Mouse (Mus musculus) granulocyte monocyte progenitor cell, adult 5-6 weeks (primary cell): ENCODE data around the gene Slc41a2. TPM values are rescaled to one million over a fixed set of nuclear protein-coding genes. Genes with fewer than 3 reads are reported as not detected.

ENCODE experiments used
- ATAC-seq: replicated peaks from 2 replicates; pipeline ENCODE4 v1.8.0; 2016; ENCODE audit warnings: mild to moderate bottlenecking, moderate TSS enrichment, inconsistent platforms; ENCODE audit not compliant: poor library complexity, severe bottlenecking
- total RNA-seq, 2 experiments: library from RNA; stranded (forward) in 1 of 2; stranded (reverse) in 1 of 2; fragments of 200-712, 200-1000 nt in 1 of 2; fragments of >200 nt in 1 of 2; fragmentation: Nextera tagmentation in 1 of 2; gene quantifications; 2 replicates each; pipeline ENCODE4 v1.2.3; 2014 to 2017

Slc41a2 gene
- total RNA-seq, 2 experiments from 2014 or later = not detected

DNA sequence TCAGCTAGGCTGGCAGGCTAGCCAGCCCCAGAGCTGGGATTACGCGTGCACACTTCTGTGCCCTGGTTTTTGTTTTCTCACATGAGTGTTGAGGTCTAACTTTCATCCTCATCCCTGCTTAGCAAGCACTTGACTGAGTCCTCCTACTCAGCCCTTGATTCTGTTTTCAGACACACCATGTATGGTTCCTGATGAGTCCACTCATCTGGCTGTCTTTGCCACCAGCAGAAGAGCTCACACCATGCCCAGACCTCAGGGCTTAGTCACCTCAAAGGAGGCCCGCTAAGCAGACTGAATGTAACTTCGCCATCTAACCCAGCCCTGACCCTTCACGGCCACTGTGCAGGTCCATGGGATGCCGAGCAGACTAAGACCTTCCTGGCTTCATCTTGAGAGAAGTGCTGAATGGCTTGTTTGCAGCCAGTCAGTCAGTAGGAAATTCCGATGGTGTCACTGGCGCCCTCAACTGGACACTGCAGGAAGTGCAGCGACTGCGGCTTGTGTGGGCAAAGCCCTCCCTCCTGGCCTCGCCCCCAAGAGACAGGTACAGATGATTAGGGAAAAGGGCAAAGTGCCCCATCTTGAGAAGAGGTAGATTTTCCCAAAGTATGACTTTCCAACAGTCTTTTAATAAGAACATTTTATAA is 139.9 kb downstream of the Slc41a2 start:
- peak; percentile 74 for ATAC-seq

DNA sequence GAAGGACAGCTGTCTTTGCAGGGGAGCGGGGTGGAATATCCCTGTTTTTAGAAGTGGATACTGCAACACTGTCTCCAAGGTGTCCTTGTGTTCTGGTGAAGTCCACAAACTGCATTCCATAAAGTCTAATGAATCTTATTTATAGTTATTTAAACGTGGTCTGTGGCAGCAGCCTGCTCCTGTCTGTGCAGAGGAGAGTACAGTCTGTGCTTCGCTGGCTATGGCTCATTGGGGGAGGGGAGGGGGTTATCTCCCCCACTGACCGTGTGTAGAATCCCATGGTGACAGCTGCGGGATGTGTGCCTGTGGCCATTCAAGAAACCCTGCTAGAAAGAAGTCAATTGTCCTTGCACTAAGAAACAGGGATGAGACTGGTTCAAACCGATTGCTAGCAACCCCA is 145.7 kb downstream of the Slc41a2 start:
- no peak for ATAC-seq

DNA sequence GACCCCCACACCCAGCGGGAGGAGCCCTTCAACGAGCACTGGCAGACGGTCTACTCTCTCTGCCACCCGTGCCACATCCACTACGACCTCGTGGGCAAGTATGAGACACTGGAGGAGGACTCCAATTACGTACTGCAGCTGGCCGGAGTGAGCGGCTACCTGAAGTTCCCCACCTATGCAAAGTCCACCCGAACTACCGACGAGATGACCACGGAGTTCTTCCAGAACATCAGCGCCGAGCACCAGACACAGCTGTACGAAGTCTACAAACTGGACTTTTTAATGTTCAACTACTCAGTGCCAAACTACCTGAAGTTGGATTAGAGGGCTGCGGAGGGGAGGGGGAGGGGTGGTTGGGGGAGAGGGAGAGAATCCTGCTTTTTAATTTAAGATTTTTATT is 146.2 kb downstream of the Slc41a2 start:
- ATAC-seq = no peak

DNA sequence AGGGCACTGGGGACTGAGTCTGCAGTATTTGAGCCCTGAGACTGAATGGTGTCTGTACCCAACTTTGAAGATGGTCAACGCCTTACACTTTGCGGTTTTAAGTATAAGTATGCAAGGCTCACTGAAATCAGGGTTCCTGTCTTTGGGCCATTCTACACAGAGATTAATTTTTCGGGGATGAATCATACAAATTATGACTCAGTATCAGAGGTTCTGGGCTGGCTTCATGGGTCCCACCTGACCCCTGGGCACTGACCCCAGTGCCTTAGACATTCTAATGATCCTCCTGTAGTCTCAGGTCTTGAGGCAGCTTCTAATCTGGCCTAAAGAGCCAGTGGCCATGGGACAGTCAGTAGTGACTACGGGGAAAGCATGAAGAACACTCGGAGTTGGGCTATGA is 148.6 kb downstream of the Slc41a2 start:
- ATAC-seq = no peak

DNA sequence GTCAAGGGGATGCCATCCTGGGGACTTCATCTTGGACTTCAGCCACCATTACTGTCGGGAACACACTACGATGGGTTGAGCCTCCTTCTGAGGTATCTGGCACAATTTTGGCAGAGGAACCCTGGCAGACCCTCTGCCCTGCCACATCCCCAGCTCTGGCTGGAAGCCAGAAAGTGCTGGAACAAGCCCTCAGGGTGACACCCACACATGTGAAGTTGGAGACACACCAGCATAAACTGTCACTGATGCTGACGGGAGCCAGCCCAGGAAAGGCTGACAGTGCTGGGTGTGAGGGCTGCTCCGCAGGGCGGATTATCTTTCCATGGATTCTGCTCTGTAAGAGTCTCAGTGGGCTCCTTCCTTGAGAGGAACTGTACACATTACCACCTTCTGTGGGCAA is 150.7 kb downstream of the Slc41a2 start:
- ATAC-seq = no peak

DNA sequence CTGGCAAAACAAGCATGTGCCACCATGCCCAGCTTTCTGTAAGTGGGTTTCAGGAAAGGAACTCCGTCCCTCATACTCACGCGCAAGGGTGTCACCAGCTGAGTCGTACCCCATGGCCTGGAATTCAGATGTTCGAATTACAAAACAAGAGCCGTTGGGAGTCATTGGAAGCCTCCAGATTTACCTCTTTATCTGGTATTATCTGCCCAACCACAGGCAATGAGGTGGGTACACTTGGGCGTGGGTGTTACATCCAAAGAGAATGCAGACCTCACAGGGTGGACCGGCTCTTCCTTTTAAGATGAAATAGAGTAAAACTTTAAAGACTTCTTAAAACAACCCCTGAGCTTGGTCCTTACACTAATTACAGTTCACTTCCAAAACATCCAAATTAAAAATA is 151.5 kb downstream of the Slc41a2 start:
- ATAC-seq = no peak

DNA sequence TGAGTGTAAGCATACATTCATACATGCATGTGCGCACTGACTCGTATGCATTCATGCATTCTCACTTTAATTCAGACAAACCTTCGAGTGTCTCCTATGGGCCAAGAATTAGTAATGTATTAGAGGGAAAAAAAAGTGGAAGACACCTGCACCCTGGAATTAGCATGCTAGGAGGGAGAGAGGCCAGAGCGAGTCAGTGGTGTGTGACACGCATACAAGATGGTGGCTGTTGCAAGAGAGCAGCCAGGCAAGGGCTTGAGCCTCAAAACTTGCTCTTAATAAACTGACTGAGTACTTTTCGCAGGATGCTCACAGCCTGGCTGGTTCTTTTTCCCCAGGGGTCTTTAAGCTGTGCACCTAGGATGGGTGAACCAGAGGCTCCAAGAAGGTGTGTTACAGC is 152.6 kb downstream of the Slc41a2 start:
- no peak for ATAC-seq

DNA sequence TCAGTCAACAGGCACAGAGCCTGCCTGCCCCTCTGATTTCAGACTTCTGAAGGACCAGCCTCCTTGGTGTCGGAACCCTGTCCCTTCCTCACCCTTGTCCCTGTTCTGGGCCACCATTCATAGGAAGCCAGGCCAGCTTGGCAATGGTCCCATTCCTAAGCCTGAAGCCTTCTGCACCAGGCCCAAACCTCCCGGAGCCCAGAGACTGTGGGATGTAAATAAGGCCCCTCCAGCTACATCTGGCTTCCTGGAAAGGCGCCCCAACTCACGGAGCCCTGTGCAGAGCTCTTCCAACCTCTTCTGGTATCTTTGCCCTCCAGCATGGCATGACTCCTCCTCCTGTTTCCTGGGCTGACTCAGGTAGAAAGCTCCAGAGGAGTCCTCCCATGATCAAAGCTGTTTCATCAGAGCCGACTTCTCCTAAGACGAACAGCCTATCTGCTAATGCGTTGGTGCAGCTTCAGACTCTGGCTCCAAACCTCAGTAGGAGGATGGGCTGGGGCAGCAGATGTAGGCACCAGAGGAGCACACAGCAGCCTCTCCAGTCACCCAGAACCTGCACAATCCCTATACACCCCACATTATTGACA is 153.1 kb downstream of the Slc41a2 start:
- peak; percentile 43 for ATAC-seq

DNA sequence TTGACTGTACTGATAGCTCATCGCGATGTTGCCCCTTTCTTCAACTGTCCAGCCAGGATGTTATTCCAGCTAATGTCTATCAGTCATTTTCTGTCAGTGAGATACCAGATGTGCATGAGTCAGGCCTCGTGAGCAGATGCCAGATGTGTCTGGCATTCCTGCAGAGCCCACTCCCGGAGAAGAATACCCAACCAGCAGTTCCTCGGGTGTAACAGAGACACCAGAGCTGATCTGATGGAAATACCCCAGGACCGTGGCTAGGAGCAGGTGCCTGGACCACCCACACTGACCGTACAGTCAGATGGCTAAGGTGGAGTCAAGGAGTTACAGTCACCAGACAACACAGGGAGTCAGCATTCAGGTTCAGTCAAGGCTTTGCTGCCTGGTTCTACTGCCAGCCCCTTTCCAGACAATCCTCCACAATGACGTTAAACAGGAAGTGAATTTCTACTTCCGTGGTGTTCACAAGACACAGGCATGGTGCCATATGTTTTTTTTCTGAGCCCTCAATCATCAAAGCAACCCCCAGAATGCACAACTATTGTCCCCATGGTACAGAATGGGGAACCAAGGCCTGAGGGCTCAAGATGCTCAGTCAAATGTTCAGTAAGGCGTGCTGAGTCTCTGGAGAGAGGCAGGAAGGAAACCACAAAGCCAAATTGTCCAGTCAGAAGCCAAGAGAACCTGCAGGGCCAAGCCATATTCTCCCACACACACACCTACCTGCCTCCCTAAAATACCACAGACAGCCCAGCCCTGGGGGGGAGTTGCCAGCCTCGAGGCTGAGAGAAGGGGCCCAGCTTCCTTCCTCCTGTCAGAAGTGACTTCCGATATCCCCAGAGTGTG is 153.8 kb downstream of the Slc41a2 start:
- ATAC-seq = peak; percentile 79

DNA sequence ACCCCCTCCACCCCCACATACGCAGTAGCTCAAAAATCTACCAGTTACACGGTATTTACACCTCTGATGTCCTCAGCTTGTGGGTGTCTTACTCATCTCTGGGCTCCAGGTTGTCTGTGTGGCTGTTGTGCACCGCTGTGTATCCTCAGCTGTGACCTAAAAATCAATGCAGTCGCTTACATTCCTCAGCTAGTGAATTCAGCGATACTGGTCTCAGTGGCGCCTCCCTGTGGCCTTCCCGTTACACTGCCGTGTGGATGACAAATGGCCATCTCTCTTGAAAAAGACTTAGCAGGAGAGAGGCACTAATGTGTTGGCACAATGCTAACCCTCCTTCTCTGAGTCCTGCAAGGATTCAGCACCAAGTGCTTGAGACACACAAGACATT is 155.1 kb downstream of the Slc41a2 start:
- no peak; the same call in 1 of the 2 replicates for ATAC-seq

DNA sequence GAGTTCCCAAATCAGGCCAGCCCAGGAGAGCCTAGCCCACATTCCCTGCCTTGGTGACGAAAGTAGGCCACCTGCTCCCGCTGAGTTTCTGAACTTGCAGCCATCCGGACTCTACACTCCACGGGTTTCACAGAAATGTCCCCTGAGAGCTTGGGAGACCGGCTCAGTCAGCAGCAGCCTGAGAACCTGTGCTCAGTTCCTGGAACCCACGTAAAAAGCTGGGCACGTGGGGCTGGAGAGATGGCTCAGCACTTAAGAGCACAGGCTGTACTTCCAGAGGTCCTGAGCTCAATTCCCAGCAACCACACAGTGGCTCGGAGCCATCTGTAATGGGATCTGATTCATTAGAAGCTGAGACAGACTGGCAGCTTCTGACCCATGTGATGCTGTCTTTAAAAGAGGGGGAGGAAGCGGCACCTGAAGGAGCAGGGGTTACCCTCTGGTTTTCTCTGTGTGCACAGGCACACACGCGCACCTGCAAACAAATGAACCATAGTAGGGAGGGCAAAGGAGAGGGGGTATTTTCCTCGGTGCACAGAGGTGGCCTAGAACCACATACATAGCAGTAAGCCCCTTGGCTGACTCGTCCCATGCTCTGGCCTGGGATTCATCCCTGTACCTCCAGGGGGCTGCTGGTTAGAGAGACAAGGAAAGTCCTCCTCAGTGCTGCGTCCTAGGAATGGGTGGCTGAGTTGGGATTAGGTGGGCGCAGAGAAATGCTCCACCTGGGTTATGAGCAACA is 155.7 kb downstream of the Slc41a2 start:
- ATAC-seq = no peak

Other genes starting within 250 kb of the Slc41a2 start
- gene D10Wsu102e, start 22.3 kb upstream of the Slc41a2 start, total RNA-seq (2014; fragmentation: Nextera tagmentation) = 0.80 and 0.92 TPM in 2 replicates
- gene D10Wsu102e, start 22.3 kb upstream of the Slc41a2 start, total RNA-seq (2017) = 0.90 and 0.93 TPM in 2 replicates
- gene Aldh1l2, start 196.3 kb upstream of the Slc41a2 start, total RNA-seq (2014; fragmentation: Nextera tagmentation) = not detected in 2 replicates
- gene Aldh1l2, start 196.3 kb upstream of the Slc41a2 start, total RNA-seq (2017) = not detected in 2 replicates
- gene Washc4, start 205.9 kb upstream of the Slc41a2 start, total RNA-seq (2014; fragmentation: Nextera tagmentation) = 19.5 and 19.6 TPM in 2 replicates
- gene Washc4, start 205.9 kb upstream of the Slc41a2 start, total RNA-seq (2017) = 34.1 and 37.1 TPM in 2 replicates